Mouse (Mus musculus) heart, adult 2 months (tissue): ENCODE data around the gene Foxp1. TPM values are rescaled to one million over a fixed set of nuclear protein-coding genes. Genes with fewer than 3 reads are reported as not detected.

Experiments
- DNase-seq, 2 experiments: peaks; one replicate each; pipeline ENCODE4 v3.0.0; 2021
- H3K27ac ChIP-seq: fragments of 200-600 bp; 2 replicates; pipeline ENCODE4 v1.8.1; 2022
- H3K27me3 ChIP-seq: fragments of 200-500 bp; 2 replicates; pipeline ENCODE4 v1.6.1; 2012; ENCODE audit warnings: mild to moderate bottlenecking, low read length, inconsistent platforms, mixed read lengths; ENCODE audit not compliant: control insufficient read depth, insufficient read depth
- H3K36me3 ChIP-seq: fragments of 200-500 bp; 2 replicates; pipeline ENCODE4 v1.6.1; 2012; ENCODE audit warnings: low read length, inconsistent platforms; ENCODE audit not compliant: control insufficient read depth, insufficient read depth
- H3K4me1 ChIP-seq: fragments of 200-500 bp; 2 replicates; pipeline ENCODE4 v1.6.1; 2011; ENCODE audit warnings: low read length; ENCODE audit not compliant: control insufficient read depth, insufficient read depth
- H3K4me3 ChIP-seq: fragments of 200-600 bp; 2 replicates; pipeline ENCODE4 v1.8.1; 2022
- H3K79me2 ChIP-seq: fragments of 200-500 bp; replicated peaks from 2 replicates; pipeline ENCODE4 v1.6.1; 2012; ENCODE audit warnings: mild to moderate bottlenecking, inconsistent platforms, low read length, moderate library complexity, mixed read lengths; ENCODE audit not compliant: control insufficient read depth, insufficient read depth
- H3K9ac ChIP-seq: fragments of 200-500 bp; 2 replicates; pipeline ENCODE4 v1.6.1; 2012; ENCODE audit warnings: low read depth, mild to moderate bottlenecking, control low read depth, inconsistent platforms, low read length, mixed read lengths
- CTCF ChIP-seq: fragments of 200-600 bp; IDR thresholded peaks from 2 replicates; pipeline ENCODE4 v1.8.1; 2022; ENCODE audit warnings: antibody characterized with exemption, mild to moderate bottlenecking, moderate library complexity
- EP300 ChIP-seq: fragments of 200-500 bp; IDR thresholded peaks from 2 replicates; pipeline ENCODE4 v1.6.1; 2011; ENCODE audit warnings: low read depth, low read length, control low read depth; ENCODE audit not compliant: insufficient read depth
- POLR2A ChIP-seq: fragments of 200-500 bp; IDR thresholded peaks from 2 replicates; pipeline ENCODE4 v1.6.1; 2011; ENCODE audit warnings: mild to moderate bottlenecking, low read depth, low read length, control low read depth; ENCODE audit not compliant: insufficient read depth
- WGBS: fragments of 180-500 bp; shearing (Covaris S2); methylation state at CpG from one replicate; pipeline ENCODE4 v1.1.7; 2018; 5-methylcytosine and 5-hydroxymethylcytosine counted together
- intact Hi-C: fragments of 180-260 bp; cut with DNase I; formaldehyde crosslinking; loops from one replicate; pipeline ENCODE4 v1.15.1; 2025
- polyA plus RNA-seq: library from polyadenylated mRNA; depleted of rRNA; stranded (reverse); fragments of >200 nt; gene quantifications from 2 replicates; pipeline ENCODE4 v1.2.3, GENCODE M21; 2012
- total RNA-seq, 2 experiments: library from RNA; stranded (reverse); gene quantifications; 2 replicates each; pipeline ENCODE4 v1.2.3; 2021

Foxp1 gene
- total and polyA plus RNA-seq, 3 experiments: 22.9 to 31.6 (median 26.4) TPM

- intact Hi-C loops: no loop called here
- H3K4me1 ChIP-seq: peaks cover 12% of the 10 kb centered on the region
- H3K27ac ChIP-seq: no peak overlapping the region
- no peak overlapping the region for H3K4me3 ChIP-seq
- no peaks in the 10 kb centered on the region; the same call in 1 of the 2 replicates for H3K36me3 ChIP-seq
- TF ChIP-seq POLR2A (no peak), CTCF (no peak)
- DNase-seq: no peak
- WGBS: 61% methylated on average over 14 of the region's 14 CpGs
- H3K79me2 ChIP-seq: no peaks in the 10 kb centered on the region
- H3K9ac ChIP-seq: no peak overlapping the region
- H3K27me3 ChIP-seq: no peaks in the 10 kb centered on the region
Measured at GRCm38 (mm10) chr6:99173066-99173901, 349.2 kb downstream of the Foxp1 start.

GRCm38 (mm10) chr6:99172589-99172986, 349.9 kb downstream of the Foxp1 start:
- H3K27ac ChIP-seq: peak overlapping the region; percentile 24; the same call in 1 of the 2 replicates
- H3K36me3 ChIP-seq: no peaks in the 10 kb centered on the region; the same call in 1 of the 2 replicates
- WGBS: 56% methylated on average over 6 of the region's 6 CpGs
- H3K4me3 ChIP-seq: no peak overlapping the region
- intact Hi-C loops: no loop called here
- peaks cover 14% of the 10 kb centered on the region for H3K4me1 ChIP-seq
- H3K9ac ChIP-seq: no peak overlapping the region
- DNase-seq: no peak
- H3K27me3 ChIP-seq: no peaks in the 10 kb centered on the region
- TF ChIP-seq CTCF (no peak), EP300 (no peak)
- H3K79me2 ChIP-seq: no peaks in the 10 kb centered on the region

DNA sequence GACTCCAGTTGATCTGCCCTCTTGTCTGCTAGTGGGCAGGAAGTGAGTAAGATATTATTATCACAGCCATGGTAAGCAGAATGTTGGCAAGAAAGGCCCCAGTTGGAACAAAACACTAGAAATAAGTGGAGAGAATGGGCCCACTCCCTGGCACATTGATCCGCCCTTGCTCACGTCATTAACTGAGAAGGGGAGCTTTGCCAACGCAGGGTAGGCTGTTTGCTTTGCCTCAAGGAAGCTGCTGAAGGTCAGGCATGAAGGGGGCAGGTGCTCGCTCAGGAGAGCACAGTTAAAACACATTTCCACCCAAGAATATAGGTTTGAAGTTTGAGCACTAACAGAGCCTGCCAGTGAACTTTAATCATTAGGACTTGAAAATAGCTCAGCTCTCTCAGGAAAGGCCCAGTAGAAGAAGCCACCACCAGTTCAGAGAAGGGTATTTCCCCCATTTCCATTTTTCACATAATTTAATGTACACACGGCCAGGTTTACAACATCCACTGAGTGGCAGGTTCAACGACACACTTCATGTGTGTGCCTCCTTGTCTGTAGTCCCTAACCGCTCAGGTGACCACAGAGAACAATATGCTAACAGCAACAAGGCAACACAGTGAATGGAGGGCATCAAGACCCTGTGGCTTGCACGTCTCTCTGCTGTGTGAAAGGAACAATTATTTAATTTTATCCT, 350.5 kb downstream of the Foxp1 start:
- TF ChIP-seq POLR2A (no peak), CTCF (no peak), EP300 (no peak)
- intact Hi-C loops: no loop called here
- Histone ChIP-seq H3K27ac (peak overlapping the region; percentile 24), H3K4me3 (no peak overlapping the region), H3K36me3 (no peaks in the 10 kb centered on the region; the same call in 1 of the 2 replicates), H3K4me1 (peaks cover 16% of the 10 kb centered on the region), H3K79me2 (no peaks in the 10 kb centered on the region), H3K27me3 (no peaks in the 10 kb centered on the region), H3K9ac (no peak overlapping the region)
- whole genome bisulfite sequencing: 63% methylated on average over 8 of the region's 8 CpGs
- peak in 1 of 2 experiments; percentile 33 for DNase-seq

- Histone ChIP-seq H3K4me3 (no peak overlapping the region), H3K9ac (no peak overlapping the region)
- no peak for TF ChIP-seq EP300
- TF ChIP-seq POLR2A: no peak
- TF ChIP-seq CTCF: no peak
Measured at GRCm38 (mm10) chr6:99171281-99171825, 351.2 kb downstream of the Foxp1 start.

DNA sequence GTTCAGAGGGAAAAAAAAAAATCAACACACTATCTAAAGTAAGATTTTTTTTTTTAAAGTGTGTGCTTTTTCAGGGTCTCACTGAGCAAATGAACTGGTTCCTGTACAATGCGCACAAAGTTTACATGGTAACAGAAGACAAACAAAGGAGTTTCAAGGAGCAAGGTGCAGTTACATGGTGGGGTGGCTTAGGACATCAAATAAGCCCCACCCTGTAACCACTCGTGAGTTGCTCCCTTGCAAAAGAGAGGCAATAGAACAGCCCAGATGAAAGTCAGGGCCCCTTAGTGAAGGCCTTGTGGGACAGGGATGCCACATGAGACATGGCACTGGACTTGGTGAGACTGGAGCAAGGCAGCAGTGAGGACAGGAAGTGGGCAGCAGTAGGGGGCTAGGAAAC, 353.8 kb downstream of the Foxp1 start:
- Histone ChIP-seq H3K36me3 (no peaks in the 10 kb centered on the region; the same call in 1 of the 2 replicates), H3K27ac (no peak overlapping the region), H3K4me1 (peaks cover 20% of the 10 kb centered on the region), H3K79me2 (no peaks in the 10 kb centered on the region), H3K9ac (no peak overlapping the region), H3K4me3 (no peak overlapping the region), H3K27me3 (no peaks in the 10 kb centered on the region)
- DNase-seq: no peak
- intact Hi-C loops: no loop called here
- TF ChIP-seq CTCF: no peak
- 89% methylated on average over 2 of the region's 2 CpGs for WGBS

More at GRCm38 (mm10) chr6:99171281-99171825, 351.2 kb downstream of the Foxp1 start:
- 49% methylated on average over 6 of the region's 6 CpGs for WGBS
- Histone ChIP-seq H3K27ac (peak overlapping the region; percentile 24; the same call in 1 of the 2 replicates), H3K27me3 (no peaks in the 10 kb centered on the region), H3K36me3 (no peaks in the 10 kb centered on the region; the same call in 1 of the 2 replicates), H3K79me2 (no peaks in the 10 kb centered on the region), H3K4me1 (peaks cover 18% of the 10 kb centered on the region)
- no peak for DNase-seq
- intact Hi-C loops: no loop called here

GRCm38 (mm10) chr6:99167001-99167400, 355.5 kb downstream of the Foxp1 start:
- H3K9ac ChIP-seq: no peak overlapping the region
- H3K36me3 ChIP-seq: no peaks in the 10 kb centered on the region; the same call in none of the 2 replicates
- peaks cover 15% of the 10 kb centered on the region for H3K4me1 ChIP-seq
- WGBS: 70% methylated on average over 8 of the region's 8 CpGs
- H3K27ac ChIP-seq: no peak overlapping the region; the same call in 1 of the 2 replicates
- intact Hi-C loops: no loop called here
- no peaks in the 10 kb centered on the region for H3K27me3 ChIP-seq
- no peaks in the 10 kb centered on the region for H3K79me2 ChIP-seq
- no peak for DNase-seq
- H3K4me3 ChIP-seq: no peak overlapping the region
- no peak for TF ChIP-seq EP300
- TF ChIP-seq CTCF: no peak
- no peak for TF ChIP-seq POLR2A
